Mouse (Mus musculus) stomach, postnatal 0 days (tissue): ENCODE results near the gene Gabrb1.

Source experiments
- CTCF ChIP-seq: IDR thresholded peaks from 2 replicates; pipeline ENCODE4 v1.5.1; 2016; ENCODE audit warnings: antibody characterized with exemption, low read depth, mild to moderate bottlenecking, moderate library complexity
- EP300 ChIP-seq: optimal IDR thresholded peaks from 2 replicates; pipeline ENCODE3; 2016; ENCODE audit warnings: antibody characterized with exemption

DNA sequence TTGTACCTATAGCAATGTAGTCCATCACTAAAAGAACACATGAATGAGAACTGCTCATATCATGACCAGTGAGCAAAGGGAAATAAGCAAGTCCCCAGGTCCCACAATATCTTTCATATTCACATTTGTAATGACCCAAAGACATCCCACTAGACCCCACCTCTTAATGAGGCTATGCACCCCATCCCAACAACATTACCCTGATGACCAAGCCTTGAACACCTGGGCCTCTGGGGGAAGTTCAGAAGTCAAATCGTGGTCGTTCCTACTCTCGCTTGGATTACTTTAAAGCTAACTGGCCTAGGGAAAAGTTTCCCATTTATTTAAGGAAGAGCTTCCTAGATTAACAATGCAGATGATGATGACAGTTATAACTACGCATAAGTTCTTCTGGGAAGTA is 318.2 kb downstream of the Gabrb1 start:
- no peak for TF ChIP-seq EP300
- TF ChIP-seq CTCF: no peak
